22 mouse cellular contexts compared by ENCODE assay signal in genomic region chrX:60940225-60940624, GRCm38 (mm10). TPM values are rescaled to one million over a fixed set of nuclear protein-coding genes. Genes with fewer than 3 reads are reported as not detected.
"Had no signal": no experiment of that assay in that cellular context is flagged by ENCODE, and none has a peak within 500 bp of the region (broad histone marks: within the 10 kb centered on the region; RNA-seq: fewer than 3 reads in every experiment).

No protein-coding gene starts in this region.

- H3K4me1 ChIP-seq: kidney, embryonic 15.5 days; liver, embryonic 13.5 days had no signal

- H3K27me3 ChIP-seq: kidney, embryonic 15.5 days; liver, embryonic 13.5 days had no signal

- H3K9ac ChIP-seq: kidney, embryonic 15.5 days; liver, embryonic 13.5 days had no signal

- H3K4me3 ChIP-seq: kidney, embryonic 15.5 days; left cerebral cortex, adult 2 months; liver, embryonic 13.5 days had no signal

- DNase-seq: kidney, postnatal 10 days; kidney, postnatal 36 days; layer of hippocampus, postnatal 36 days; liver, embryonic 13.5 days; lung, adult 2 months; lung, postnatal 14 days; lung, postnatal 4 days; midbrain, embryonic 14.5 days; thymus, adult 18-20 months; thymus, postnatal 36 days had no signal

- H3K36me3 ChIP-seq: kidney, embryonic 15.5 days; liver, embryonic 13.5 days had no signal

- H3K9me3 ChIP-seq: kidney, embryonic 15.5 days; liver, embryonic 13.5 days had no signal

- H3K27ac ChIP-seq: kidney, embryonic 15.5 days; left cerebral cortex, adult 2 months; liver, embryonic 13.5 days had no signal

- H3K4me2 ChIP-seq: kidney, embryonic 15.5 days; liver, embryonic 13.5 days; midbrain, embryonic 11.5 days had no signal

RNA-seq across cellular contexts. Expression of gene Sox3, which starts 47.0 kb away (rescaled TPM):
- total RNA-seq: liver, adult 2 months; megakaryocyte progenitor cell, adult 5-6 weeks; megakaryocyte-erythroid progenitor cell, adult 5-6 weeks had no signal
- polyA plus RNA-seq: kidney, embryonic 15.5 days; limb, embryonic 11.5 days; liver, adult 2 months; liver, embryonic 13.5 days; liver, embryonic 16.5 days; lung, adult 2 months; lung, embryonic 16.5 days; small intestine, adult 2 months; stomach, embryonic 16.5 days; urinary bladder, adult 2 months had no signal
